Mouse (Mus musculus) right cerebral cortex, postnatal 14 days (tissue): Measurements from ENCODE around the gene Il21r.

Experiments
- DNase-seq: peaks from one replicate; pipeline ENCODE4 v3.0.0; 2022

Gene Il21r

GRCm38 (mm10) chr7:125649013-125649412 lies 45.8 kb downstream of the Il21r start:
- no peak for DNase-seq

DNA sequence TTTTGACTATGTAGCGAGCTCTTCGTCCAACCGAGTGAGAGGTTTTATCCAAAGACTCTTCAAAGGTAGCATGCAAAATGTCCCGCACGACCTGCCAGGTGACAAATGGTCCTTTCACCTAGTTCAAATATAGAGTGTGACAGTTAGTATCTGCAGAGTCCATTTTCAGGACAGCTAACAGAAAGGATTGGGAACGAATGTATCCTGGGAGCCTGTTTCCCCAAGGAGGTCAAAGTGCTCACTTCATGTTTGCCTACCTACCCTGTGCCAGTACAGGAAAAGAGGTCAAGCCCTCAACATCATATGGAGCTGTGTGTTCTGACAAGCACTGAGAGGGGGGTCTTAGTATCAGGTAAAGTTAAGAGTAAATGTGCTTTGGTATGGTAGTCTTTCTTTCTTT lies 54.3 kb downstream of the Il21r start:
- DNase-seq = no peak

DNA sequence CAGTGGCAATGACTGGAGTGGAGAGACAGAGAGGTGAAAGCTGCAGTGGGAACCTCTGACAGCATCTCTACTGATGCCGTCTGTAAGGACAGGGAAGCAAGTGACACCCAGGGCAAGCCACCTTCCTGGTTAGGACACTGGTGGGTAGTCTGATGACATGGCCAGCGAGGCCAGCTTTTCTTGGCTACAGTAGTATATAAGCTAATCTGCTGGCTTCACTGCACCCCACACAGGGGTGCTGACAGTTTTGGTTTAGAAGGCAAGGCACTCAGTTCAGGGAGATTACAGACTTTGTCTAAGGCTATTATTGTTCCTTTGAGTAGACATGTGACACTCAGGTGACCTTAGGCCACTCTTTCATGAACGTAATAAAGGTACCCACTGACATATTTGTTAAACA lies 60.4 kb downstream of the Il21r start:
- no peak for DNase-seq

- DNase-seq = no peak
Measured at GRCm38 (mm10) chr7:125670865-125671264, 67.6 kb downstream of the Il21r start.

DNA sequence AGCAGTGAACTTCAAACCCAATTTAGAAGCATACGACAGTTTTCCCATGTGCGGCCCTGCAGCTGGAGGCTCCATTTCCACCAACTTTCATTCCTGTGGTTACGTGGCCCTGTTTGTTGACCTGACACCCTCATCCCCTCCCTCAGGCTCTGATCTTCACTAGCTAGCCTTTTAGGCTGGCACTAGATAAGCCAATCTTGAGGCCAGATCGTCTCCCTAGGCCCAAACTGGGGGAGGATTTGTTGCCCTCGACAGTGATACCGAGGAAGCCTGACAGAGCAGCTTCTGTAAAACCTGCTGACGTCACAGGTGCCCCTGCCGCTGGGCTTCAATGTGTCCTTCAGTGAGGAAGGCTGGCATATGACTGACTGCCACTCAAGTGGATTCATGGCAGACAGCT lies 68.2 kb downstream of the Il21r start:
- DNase-seq = no peak

DNA sequence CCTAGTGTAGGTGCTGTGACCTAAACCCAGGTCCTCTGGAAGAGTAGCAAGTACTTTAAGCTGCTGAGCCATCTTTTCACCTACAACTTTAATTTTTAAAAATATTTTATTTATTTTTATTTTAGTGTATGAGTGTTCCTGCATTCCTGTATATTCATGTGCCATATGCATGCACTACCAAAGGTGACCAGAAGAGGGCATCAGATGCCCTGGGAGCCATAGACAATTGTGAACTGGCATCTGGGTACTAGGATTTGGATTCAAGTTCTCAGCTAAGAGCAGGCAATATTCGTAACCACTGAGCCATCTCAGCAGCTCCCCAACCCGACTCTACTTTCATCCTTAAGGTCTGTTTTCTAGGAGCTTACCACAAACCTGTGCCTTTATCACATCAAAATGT lies 71.7 kb downstream of the Il21r start:
- peak; percentile 49 for DNase-seq

GRCm38 (mm10) chr7:125678756-125679155 lies 75.5 kb downstream of the Il21r start:
- DNase-seq = no peak

DNA sequence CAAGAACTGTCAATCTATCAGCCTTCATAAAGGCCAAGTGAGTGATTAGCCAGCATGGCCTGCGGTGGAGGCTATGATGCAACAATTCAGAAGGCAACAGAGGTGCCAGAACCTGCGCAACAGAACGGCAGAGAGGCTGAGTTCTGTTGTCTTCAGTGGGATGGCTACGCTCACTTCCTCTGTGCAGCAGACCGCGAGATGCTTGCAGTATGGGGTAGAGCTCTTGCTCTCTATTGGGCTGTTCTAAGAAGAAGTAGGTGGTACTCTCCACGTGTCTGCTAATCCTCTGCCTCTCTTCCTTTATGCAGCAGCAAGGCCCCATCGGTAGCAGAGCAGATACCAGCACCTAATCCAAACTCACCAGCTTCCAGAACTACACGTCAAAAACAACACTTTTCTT lies 76.7 kb downstream of the Il21r start:
- DNase-seq = no peak
